Mouse (Mus musculus) kidney, embryonic 14.5 days (tissue): ENCODE measurements around the gene Slc1a1. TPM values are rescaled to one million over a fixed set of nuclear protein-coding genes. Genes with fewer than 3 reads are reported as not detected.

Source experiments
- ATAC-seq: fragments of 200-750 bp; cut with Nextera tagmentation; 2 replicates; pipeline ENCODE4 v1.8.0; 2017; ENCODE audit warnings: moderate number of reproducible peaks, mild to moderate bottlenecking, moderate TSS enrichment, moderate library complexity; ENCODE audit not compliant: low FRiP score, low TSS enrichment
- H3K27ac ChIP-seq: fragments of 300-500 bp; sonication (generic); 2 replicates; pipeline ENCODE4 v1.5.1; 2014; ENCODE audit warnings: low read depth, mild to moderate bottlenecking, low read length, moderate library complexity, mixed read lengths
- H3K27me3 ChIP-seq: fragments of 300-500 bp; sonication (generic); 2 replicates; pipeline ENCODE4 v1.6.1; 2014; ENCODE audit warnings: mild to moderate bottlenecking, low read length; ENCODE audit not compliant: control insufficient read depth, insufficient read depth
- H3K36me3 ChIP-seq: fragments of 300-500 bp; sonication (generic); 2 replicates; pipeline ENCODE4 v1.6.1; 2014; ENCODE audit warnings: low read length, mixed read lengths; ENCODE audit not compliant: control insufficient read depth, insufficient read depth
- H3K4me1 ChIP-seq: fragments of 300-500 bp; sonication (generic); 2 replicates; pipeline ENCODE4 v1.6.1; 2014; ENCODE audit warnings: low read length, mixed read lengths; ENCODE audit not compliant: control insufficient read depth, insufficient read depth
- H3K4me2 ChIP-seq: fragments of 300-500 bp; sonication (generic); replicated peaks from 2 replicates; pipeline ENCODE4 v1.6.1; 2014; ENCODE audit warnings: low read depth, mild to moderate bottlenecking, low read length
- H3K4me3 ChIP-seq: fragments of 300-500 bp; sonication (generic); 2 replicates; pipeline ENCODE4 v1.5.1; 2014; ENCODE audit warnings: mild to moderate bottlenecking, low read length
- H3K9ac ChIP-seq: fragments of 300-500 bp; sonication (generic); 2 replicates; pipeline ENCODE4 v1.6.1; 2014; ENCODE audit warnings: low read depth, mild to moderate bottlenecking, low read length, moderate library complexity
- H3K9me3 ChIP-seq: fragments of 300-500 bp; sonication (generic); 2 replicates; pipeline ENCODE4 v1.6.1; 2016; ENCODE audit warnings: low read length; ENCODE audit not compliant: control insufficient read depth
- WGBS: fragments of 180-500 bp; shearing (Covaris S2); extraction: QIAGEN DNeasy Blood & Tissue Kit; methylation state at CpG from one replicate; pipeline ENCODE4 v1.1.7; 2014; 5-methylcytosine and 5-hydroxymethylcytosine counted together
- polyA plus RNA-seq: library from polyadenylated mRNA; unstranded; fragments of >200 nt; fragmentation: Nextera tagmentation; extraction: Ambion mirVana; gene quantifications from 2 replicates; pipeline ENCODE4 v1.2.1, GENCODE M21; 2014

The Slc1a1 gene
- polyA plus RNA-seq, 1 experiment from 2014 or later = 1.3 TPM

DNA sequence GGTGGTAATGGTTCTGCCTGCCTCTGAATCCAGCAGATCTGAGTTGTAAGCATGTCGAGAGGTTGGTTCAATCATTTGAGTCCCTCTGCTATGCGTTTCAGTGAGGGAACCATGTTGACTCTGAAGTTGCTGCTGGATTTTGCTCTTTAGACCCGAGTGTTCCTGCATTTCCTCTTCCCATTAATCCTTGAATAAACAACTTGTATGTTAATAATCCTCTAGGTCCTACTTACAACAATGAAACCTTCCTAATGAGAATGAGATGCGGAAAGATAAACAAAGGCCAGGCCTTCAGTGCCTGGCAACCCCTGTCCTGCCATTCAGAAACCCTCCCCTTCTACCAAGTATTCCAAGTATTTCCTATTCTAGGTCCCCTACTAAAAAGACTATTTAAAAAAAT is 81.6 kb downstream of the Slc1a1 start:
- WGBS = 52% methylated on average over 4 of the region's 4 CpGs
- no peak overlapping the region for H3K4me2 ChIP-seq
- no peaks in the 10 kb centered on the region for H3K9me3 ChIP-seq
- H3K4me1 ChIP-seq = 0 out of 2 replicates have a peak, but pooled peaks cover 5% of the 10 kb centered on the region
- ATAC-seq = no peak
- no peaks in the 10 kb centered on the region for H3K36me3 ChIP-seq
- no peaks in the 10 kb centered on the region for H3K27me3 ChIP-seq
- no peak overlapping the region for H3K4me3 ChIP-seq
- no peak overlapping the region for H3K9ac ChIP-seq
- no peak overlapping the region for H3K27ac ChIP-seq

DNA sequence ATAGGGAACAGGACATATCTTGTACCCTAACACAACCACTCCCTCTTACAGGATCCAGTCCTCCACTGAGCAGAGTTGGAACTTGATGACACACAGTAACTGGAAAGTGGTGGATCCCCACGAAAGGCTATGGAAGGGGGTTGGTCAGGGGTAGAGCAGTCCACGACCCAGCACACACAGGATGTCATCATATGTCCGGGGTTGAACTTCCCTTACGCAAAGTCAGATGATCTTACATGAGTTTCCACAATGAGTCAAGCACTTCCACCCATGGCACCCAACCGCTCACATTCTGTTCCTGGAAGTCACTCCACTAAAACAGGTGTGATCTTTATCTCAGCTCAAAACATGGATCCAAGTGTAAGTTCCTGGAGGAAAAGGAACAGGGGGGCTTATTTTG is 83.0 kb downstream of the Slc1a1 start:
- H3K9ac ChIP-seq = no peak overlapping the region
- H3K4me1 ChIP-seq = 0 out of 2 replicates have a peak, but pooled peaks cover 5% of the 10 kb centered on the region
- no peak overlapping the region for H3K4me2 ChIP-seq
- H3K4me3 ChIP-seq = no peak overlapping the region
- no peaks in the 10 kb centered on the region for H3K27me3 ChIP-seq
- no peaks in the 10 kb centered on the region for H3K9me3 ChIP-seq
- no peak overlapping the region for H3K27ac ChIP-seq
- WGBS = 82% methylated on average over 5 of the region's 5 CpGs
- no peak for ATAC-seq
- no peaks in the 10 kb centered on the region for H3K36me3 ChIP-seq

DNA sequence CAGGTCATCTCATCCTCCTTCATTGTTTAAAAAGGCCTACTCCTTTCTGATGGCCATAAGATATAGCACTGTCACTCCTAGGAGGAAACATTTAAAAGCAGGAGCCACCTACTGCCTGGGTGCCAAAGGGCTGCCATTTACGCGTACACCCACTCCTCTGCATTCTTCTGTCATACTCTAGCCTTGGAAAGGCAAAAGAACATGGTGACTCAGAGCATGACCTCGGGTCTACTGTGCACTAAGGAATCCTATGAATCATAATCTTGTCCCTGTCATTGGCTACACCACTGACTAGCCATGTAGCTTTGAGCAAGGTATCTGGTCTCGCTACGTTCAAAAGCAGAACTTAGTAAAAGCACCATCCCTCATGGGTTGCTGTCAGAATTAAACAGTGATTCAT is 91.5 kb downstream of the Slc1a1 start:
- Histone ChIP-seq H3K27ac (no peak overlapping the region), H3K9ac (no peak overlapping the region), H3K4me2 (no peak overlapping the region), H3K4me1 (no peaks in the 10 kb centered on the region), H3K36me3 (no peaks in the 10 kb centered on the region), H3K4me3 (no peak overlapping the region), H3K9me3 (no peaks in the 10 kb centered on the region), H3K27me3 (no peaks in the 10 kb centered on the region)
- WGBS = 87% methylated on average over 5 of the region's 5 CpGs
- ATAC-seq = no peak

DNA sequence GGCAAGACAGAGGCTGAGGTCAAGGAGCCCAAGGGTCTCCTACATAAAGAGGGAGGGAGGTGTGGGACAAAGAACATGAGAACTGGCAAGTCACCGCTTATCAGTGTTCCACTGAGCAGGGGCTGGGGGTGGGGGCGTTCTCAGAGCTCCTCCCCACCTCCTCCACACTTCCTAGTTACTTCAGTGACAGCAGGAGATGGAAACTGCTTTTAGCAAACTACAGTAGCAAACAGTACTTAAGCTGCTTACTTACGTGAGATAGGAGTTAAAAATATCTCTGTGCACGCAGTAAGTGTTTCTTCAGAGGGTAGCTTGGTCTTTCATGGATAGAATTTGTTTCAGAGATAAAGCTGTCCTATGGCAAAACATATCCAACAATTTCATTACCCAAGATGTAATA is 92.5 kb downstream of the Slc1a1 start:
- Histone ChIP-seq H3K9ac (no peak overlapping the region), H3K4me3 (no peak overlapping the region)

DNA sequence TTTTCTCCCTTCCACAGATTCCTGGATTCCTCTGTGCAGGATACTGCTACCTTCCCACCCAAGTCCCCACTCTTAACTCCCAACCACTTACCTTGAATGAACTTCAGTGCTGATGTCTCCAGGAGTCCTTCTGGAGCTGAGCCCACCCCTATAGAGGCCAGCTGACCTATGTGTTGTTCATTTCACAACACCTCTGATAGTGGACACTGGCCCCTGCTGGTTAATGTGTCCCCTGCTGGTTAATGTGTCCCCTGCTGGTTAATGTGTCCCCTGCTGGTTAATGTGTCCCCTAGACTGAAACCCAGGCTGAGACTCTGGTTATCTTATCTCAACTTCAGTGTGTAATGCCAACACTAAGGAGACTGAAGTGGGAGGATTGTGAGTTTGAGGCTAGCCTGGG is 94.2 kb downstream of the Slc1a1 start:
- no peak overlapping the region for H3K9ac ChIP-seq
- H3K36me3 ChIP-seq = no peaks in the 10 kb centered on the region
- no peaks in the 10 kb centered on the region for H3K4me1 ChIP-seq
- H3K27me3 ChIP-seq = no peaks in the 10 kb centered on the region
- H3K9me3 ChIP-seq = peaks cover 4% of the 10 kb centered on the region; the same call in 1 of the 2 replicates
- H3K4me3 ChIP-seq = no peak overlapping the region
- peak; percentile 69 for ATAC-seq
- H3K4me2 ChIP-seq = no peak overlapping the region
- H3K27ac ChIP-seq = no peak overlapping the region

More for the DNA sequence above, 92.5 kb downstream of the Slc1a1 start:
- ATAC-seq = no peak
- Histone ChIP-seq H3K27me3 (no peaks in the 10 kb centered on the region), H3K4me1 (no peaks in the 10 kb centered on the region), H3K9me3 (peaks cover 4% of the 10 kb centered on the region; the same call in 1 of the 2 replicates), H3K36me3 (no peaks in the 10 kb centered on the region), H3K27ac (no peak overlapping the region), H3K4me2 (no peak overlapping the region)
- WGBS = 63% methylated on average over 4 of the region's 4 CpGs

DNA sequence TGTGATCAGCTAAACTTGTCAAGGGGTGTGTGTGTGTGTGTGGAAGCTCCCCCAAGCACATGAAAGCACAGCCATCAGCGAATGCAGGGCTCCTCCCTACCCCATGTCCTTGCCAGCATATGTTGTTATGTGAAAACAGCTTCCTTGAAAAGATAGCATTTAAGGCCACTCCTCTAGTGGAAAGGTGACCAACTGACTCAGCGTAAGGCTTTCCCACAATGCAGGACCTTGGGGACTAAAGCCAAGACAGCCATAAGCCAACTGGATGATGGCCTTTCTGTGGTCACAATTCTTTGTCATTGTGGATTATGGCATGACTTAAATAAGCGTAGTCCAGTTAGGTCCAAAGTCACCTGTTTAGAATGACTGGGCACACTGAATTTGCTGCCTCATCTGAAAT is 100.0 kb downstream of the Slc1a1 start:
- H3K9ac ChIP-seq = no peak overlapping the region
- 0 out of 2 replicates have a peak, but pooled peaks cover under 1% of the 10 kb centered on the region for H3K4me1 ChIP-seq
- H3K36me3 ChIP-seq = no peaks in the 10 kb centered on the region
- no peak for ATAC-seq
- H3K27ac ChIP-seq = no peak overlapping the region
- no peak overlapping the region for H3K4me2 ChIP-seq
- 79% methylated on average over 3 of the region's 3 CpGs for WGBS
- no peak overlapping the region for H3K4me3 ChIP-seq
- peaks cover 4% of the 10 kb centered on the region; the same call in 1 of the 2 replicates for H3K9me3 ChIP-seq
- H3K27me3 ChIP-seq = no peaks in the 10 kb centered on the region

DNA sequence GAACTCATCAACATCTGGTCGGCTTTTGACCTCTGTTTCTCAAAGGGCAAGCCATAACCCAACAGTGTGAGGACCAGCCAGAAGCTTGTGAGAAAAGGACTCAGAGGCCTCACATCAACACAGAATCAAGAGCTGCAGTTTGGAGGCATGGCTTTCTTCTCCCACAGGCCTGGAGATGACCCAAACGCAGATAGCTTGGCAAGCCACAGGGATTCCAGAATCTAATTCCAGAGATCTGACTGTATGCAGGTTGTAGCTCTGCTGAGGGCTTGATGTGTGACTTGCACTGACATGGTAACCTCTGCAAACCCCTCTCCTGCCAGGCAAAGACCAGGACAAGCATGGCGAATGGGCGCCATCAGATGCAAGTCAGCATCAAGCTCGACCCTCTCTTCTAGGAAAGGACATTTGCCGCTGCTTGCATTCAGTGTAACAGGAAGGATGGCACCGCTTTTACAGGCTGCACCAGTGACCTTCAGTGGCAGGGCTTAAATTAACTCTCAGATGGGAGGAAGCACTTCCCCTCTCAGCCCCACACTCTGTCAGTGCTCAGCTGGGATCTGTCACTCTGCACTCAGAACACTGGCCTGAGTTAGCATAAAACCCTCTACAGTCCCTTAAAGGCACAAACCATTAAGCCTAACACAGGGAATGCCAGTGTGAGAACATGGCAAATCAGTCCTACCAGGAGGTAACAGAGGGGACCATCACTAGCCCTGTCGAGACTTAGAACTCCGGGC is 105.5 kb downstream of the Slc1a1 start:
- no peaks in the 10 kb centered on the region for H3K9me3 ChIP-seq
- H3K4me2 ChIP-seq = no peak overlapping the region; the same call in 1 of the 2 replicates
- H3K4me3 ChIP-seq = no peak overlapping the region
- 0 out of 2 replicates have a peak, but pooled peaks cover 9% of the 10 kb centered on the region for H3K4me1 ChIP-seq
- H3K27me3 ChIP-seq = no peaks in the 10 kb centered on the region
- no peak for ATAC-seq
- no peak overlapping the region for H3K9ac ChIP-seq
- H3K27ac ChIP-seq = no peak overlapping the region; the same call in 1 of the 2 replicates
- WGBS = 56% methylated on average over 9 of the region's 9 CpGs
- no peaks in the 10 kb centered on the region for H3K36me3 ChIP-seq

DNA sequence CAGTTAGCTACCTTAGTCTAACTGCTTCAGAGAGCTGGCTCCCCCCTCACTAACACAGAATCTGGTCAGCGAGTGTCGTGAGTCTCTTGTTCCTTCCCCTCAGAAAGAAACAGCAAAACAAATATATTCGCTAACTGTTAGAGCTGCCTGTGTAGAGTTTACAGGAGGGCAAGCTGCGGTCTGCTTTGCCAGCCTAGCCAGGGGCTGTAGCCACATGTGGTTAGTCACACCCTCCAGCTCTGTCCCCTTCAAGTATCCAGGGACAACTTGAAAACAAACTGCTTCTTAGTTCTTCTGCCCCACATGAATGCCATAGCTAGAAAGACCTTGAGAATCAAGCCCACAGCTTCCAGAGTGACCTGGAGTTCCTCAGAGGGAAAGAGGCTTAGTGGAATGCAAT is 106.4 kb downstream of the Slc1a1 start:
- no peaks in the 10 kb centered on the region for H3K36me3 ChIP-seq
- WGBS = 75% methylated on average over 4 of the region's 4 CpGs
- ATAC-seq = no peak
- no peaks in the 10 kb centered on the region for H3K9me3 ChIP-seq
- H3K4me2 ChIP-seq = no peak overlapping the region
- H3K4me3 ChIP-seq = no peak overlapping the region
- no peak overlapping the region for H3K27ac ChIP-seq
- 0 out of 2 replicates have a peak, but pooled peaks cover 9% of the 10 kb centered on the region for H3K4me1 ChIP-seq
- H3K27me3 ChIP-seq = no peaks in the 10 kb centered on the region
- no peak overlapping the region for H3K9ac ChIP-seq

DNA sequence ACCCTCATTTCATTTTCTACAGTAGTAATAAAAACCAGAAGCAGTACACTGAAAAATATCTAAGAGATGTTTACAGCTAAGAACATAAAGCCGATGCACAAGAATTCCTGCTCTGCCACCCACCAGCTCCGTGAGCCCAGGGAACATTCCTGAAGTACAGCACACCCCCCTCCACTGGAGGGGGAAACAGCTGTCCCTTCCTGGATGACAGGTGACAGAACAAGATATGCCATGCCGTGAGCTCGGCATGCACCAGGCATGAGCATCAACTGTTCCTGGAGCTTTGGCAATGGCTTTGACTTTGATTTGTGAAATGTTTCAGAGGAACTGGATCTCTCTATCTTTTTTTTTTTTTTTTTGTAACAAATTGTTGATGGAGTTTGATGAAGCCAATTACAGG is 111.9 kb downstream of the Slc1a1 start:
- Histone ChIP-seq H3K27ac (no peak overlapping the region), H3K27me3 (no peaks in the 10 kb centered on the region), H3K36me3 (no peaks in the 10 kb centered on the region), H3K4me2 (no peak overlapping the region), H3K4me1 (no peaks in the 10 kb centered on the region), H3K9me3 (no peaks in the 10 kb centered on the region), H3K9ac (no peak overlapping the region), H3K4me3 (no peak overlapping the region)
- no peak for ATAC-seq
- WGBS = 50% methylated on average over 4 of the region's 4 CpGs
